Mouse (Mus musculus) megakaryocyte, embryonic 14.5 days (primary cell): Measurements from ENCODE around the gene Samm50. TPM values are rescaled to one million over a fixed set of nuclear protein-coding genes. Genes with fewer than 3 reads are reported as not detected.
"Not testable (repeated sequence)": the region's sequence is repeated elsewhere in the genome, so short reads cannot be mapped to it uniquely, and the experiment has no call there.

Source experiments
- H3K27me3 ChIP-seq: replicated peaks from 2 replicates; pipeline ENCODE3; 2012; ENCODE audit warnings: inconsistent platforms
- H3K36me3 ChIP-seq: replicated peaks from 2 replicates; pipeline ENCODE3; 2012; ENCODE audit warnings: low read length, inconsistent platforms, mixed read lengths
- H3K4me1 ChIP-seq: 2 replicates; pipeline ENCODE4 v1.6.1; 2012; ENCODE audit warnings: inconsistent platforms
- H3K4me3 ChIP-seq: replicated peaks from 2 replicates; pipeline ENCODE3; 2012; ENCODE audit warnings: moderate library complexity, mild to moderate bottlenecking, inconsistent platforms
- H3K9me3 ChIP-seq: 2 replicates; pipeline ENCODE4 v1.6.1; 2012; ENCODE audit warnings: inconsistent platforms
- FLI1 ChIP-seq: IDR thresholded peaks from 2 replicates; pipeline ENCODE4 v1.6.1; 2012; ENCODE audit warnings: low read length, inconsistent platforms, mixed read lengths
- GATA1 ChIP-seq: IDR thresholded peaks from 3 replicates; pipeline ENCODE4 v1.6.1; 2012; ENCODE audit warnings: mixed read lengths, low read length, inconsistent platforms, borderline replicate concordance
- polyA plus RNA-seq: library from polyadenylated mRNA; stranded (reverse); fragments of >175 nt; gene quantifications from 2 replicates; pipeline ENCODE4 v1.2.3, GENCODE M21; 2012; ENCODE audit warnings: low replicate concordance; ENCODE audit not compliant: insufficient read depth

Gene Samm50
- 14.6 and 45.4 TPM in 2 replicates for polyA plus RNA-seq

DNA sequence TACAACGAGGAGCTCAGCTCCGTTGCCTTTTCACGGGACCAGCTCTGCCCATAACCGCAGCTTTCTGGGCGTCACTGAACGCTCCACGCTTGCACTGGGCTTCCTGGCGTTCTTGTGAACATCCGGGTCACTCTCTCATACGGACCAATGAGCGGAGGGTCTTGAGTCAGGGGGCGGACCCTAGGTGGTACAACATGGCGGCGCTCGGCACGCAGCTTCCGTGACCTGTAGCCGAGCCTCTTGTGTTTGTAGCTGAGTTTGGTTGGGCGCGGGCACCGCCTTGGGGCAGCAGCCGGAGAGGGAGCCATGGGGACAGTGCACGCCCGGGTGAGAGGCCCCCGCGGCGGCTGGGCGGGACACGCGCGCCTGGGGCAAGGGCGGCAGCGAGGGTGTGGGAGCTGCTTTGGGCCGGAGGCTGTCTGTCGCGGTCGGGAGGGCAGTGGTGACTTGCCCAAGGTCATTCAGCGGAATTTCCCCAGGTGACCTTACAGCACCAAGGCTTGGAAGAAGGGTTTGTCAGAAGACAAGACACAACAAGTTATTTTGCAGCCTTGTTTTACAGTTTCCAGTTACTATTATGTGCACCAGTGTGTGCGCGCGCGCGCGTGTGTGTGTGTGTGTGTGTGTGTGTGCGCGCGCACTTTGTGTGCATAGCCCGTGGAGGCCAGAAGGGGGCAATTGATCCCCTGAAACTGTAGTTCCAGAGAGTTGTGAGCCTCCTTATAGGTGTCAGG lies at the start of gene Samm50:
Gene Samm50 (plus strand): TSS at position 184 of the 734 bp plus-strand sequence.
- Histone ChIP-seq H3K4me1 (peaks cover 74% of the 10 kb centered on the region), H3K36me3 (peaks cover 42% of the 10 kb centered on the region), H3K4me3 (peak within 1 kb of the TSS; percentile 97), H3K27me3 (no peaks in the 10 kb centered on the region), H3K9me3 (no peaks in the 10 kb centered on the region)
- no peak for TF ChIP-seq FLI1
- TF ChIP-seq GATA1 = no peak

- Histone ChIP-seq H3K4me1 (no peaks in the 10 kb centered on the region), H3K27me3 (peaks cover 5% of the 10 kb centered on the region), H3K36me3 (no peaks in the 10 kb centered on the region), H3K4me3 (no peak overlapping the region), H3K9me3 (no peaks in the 10 kb centered on the region)
- no peak for TF ChIP-seq GATA1
- no peak for TF ChIP-seq FLI1
Measured at GRCm38 (mm10) chr15:84156158-84156557, 35.9 kb upstream of the Samm50 start.

DNA sequence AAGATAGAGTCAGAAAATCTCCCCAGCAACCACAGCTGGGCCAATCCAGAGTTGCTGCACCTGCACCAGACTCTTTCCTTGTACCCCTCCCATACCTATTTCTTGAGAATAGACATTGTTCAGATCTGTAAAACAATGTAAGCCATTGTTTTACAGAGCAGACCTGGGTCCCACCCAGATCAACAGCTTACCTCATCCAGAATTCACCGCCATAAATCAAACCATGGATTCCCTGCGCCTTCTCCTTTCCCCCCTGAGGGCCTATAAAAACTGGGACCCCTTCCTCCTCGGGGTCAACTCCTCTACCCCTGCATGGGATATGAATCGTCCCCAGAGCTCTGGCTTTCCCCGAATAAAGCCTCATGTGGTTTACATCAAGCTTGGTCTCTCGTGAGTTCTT lies 34.5 kb upstream of the Samm50 start:
- not testable (repeated sequence) for H3K4me1 ChIP-seq

DNA sequence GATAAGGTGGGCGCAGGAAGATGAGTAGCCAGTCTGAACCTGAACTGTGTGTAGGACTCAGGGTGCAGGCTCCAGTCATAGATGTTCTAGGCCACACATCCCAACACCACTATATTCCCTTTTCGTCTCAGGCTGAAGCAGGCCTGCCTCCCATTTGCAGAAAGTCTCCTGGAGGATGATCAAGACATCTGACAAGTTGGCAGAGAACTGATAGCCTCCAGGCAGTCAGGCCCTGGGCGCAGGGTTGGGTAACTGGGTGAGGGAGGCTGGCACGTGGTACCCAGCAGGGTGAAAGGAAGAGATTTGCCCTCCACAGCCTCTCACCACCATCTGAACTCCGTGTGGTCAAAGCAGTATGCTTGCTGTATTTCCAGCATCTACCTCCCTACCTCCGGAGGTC lies 30.2 kb upstream of the Samm50 start:
- Histone ChIP-seq H3K36me3 (no peaks in the 10 kb centered on the region), H3K4me1 (peaks cover 3% of the 10 kb centered on the region)
- no peak for TF ChIP-seq FLI1
- TF ChIP-seq GATA1 = no peak

More for the DNA sequence above, 34.5 kb upstream of the Samm50 start:
- H3K36me3 ChIP-seq, H3K9me3 ChIP-seq, H3K4me3 ChIP-seq: not testable (repeated sequence)
- peaks cover 13% of the 10 kb centered on the region for H3K27me3 ChIP-seq

DNA sequence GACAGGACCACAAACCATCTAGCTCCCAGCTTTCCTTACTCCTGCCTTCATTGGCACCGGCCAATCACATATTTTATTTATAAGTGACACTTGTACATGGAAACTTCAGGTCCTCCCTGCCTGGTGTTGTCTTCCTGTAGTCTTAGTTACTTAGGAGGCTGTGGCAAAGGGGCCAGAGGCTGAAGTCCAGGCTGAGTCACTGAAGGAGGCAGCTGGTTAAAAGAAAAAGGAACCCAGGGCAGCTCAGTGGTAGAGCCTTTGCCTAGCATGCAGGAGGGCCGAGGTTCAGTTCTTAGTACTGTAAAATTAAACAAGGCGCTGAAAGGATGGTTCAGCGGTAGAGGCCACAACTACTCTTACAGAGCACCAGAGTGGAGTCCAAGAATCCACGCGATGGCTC lies 25.2 kb upstream of the Samm50 start:
- Histone ChIP-seq H3K36me3 (no peaks in the 10 kb centered on the region), H3K9me3 (peaks cover 4% of the 10 kb centered on the region; the same call in 1 of the 2 replicates), H3K27me3 (peaks cover 38% of the 10 kb centered on the region), H3K4me1 (peaks cover 31% of the 10 kb centered on the region), H3K4me3 (peak overlapping the region; percentile 56)
- no peak for TF ChIP-seq GATA1
- TF ChIP-seq FLI1 = no peak

More for the DNA sequence above, 30.2 kb upstream of the Samm50 start:
- H3K9me3 ChIP-seq = peaks cover 10% of the 10 kb centered on the region; the same call in 1 of the 2 replicates
- H3K27me3 ChIP-seq = peaks cover 17% of the 10 kb centered on the region
- no peak overlapping the region for H3K4me3 ChIP-seq

DNA sequence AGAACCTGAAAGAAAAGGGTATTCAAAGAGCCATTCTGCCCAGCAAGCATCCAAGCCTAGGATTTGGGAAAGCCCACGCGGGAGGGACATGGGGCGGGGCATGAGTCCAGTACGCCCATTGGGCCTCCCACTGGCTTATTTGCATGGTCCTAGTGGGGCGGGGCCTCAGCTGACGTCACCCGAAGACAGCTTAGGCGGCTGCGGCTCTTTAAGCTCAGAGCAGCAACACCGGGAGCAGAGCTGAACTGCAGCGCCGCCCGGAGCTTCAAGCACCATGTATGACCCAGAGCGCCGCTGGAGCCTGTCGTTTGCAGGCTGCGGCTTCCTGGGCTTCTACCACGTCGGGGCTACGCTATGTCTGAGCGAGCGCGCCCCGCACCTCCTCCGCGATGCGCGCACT lies 24.4 kb upstream of the Samm50 start, which contains the start of gene Pnpla3:
Gene Pnpla3 (plus strand): TSS at position 238 of the 400 bp plus-strand sequence.
- H3K27me3 ChIP-seq = peaks cover 35% of the 10 kb centered on the region
- peaks cover 4% of the 10 kb centered on the region; the same call in 1 of the 2 replicates for H3K9me3 ChIP-seq
- H3K4me1 ChIP-seq = peaks cover 31% of the 10 kb centered on the region
- H3K4me3 ChIP-seq = peak within 1 kb of the TSS; percentile 94
- H3K36me3 ChIP-seq = no peaks in the 10 kb centered on the region
- no peak for TF ChIP-seq GATA1
- no peak for TF ChIP-seq FLI1

DNA sequence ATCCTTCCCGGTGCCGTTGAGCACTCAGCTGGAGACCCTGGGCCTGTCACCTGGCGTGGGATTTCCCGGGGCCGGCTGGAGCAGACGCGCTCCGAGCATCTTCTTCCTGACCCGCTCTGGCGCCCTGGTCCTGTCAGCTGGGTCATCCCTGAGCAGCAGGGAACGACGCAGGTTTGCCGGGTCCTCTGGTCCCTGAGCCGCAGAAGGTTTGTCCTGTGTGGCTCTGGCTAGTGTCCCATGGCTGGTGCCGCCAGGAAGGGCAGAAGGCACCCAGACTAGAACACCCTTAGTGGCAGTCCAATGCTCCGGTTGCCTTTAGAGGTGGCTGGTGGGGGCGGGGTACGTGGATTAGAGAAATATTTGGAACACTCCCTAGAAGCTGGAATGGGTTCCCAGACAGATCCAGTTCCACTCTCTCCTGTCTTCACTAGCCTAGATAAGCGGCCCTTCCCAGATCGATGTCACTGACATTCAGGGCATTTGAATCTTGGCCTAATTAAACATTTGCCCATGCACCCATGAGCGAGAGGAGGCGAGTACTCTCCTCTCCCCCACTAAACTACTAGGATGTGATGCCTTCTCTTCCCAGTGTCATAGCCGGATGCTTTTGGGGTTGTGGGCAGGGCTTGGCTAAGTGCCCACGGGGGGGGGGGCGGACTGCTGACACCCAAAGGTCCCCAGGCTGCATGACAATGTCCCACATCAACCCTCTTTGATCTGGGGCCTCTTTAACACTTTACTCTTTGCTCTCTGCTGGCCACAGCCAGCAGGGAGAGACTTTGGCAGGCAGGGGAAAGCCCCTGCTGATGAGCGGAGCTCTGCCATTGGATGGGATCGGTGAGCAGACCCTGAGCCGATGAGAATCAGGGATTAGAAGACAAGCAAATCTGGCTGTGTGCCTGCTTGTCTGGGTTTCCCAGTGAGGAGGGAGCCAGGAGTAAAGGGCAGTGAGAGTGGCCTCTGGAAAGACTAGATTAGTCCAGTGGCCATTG lies 23.6 kb upstream of the Samm50 start:
- H3K9me3 ChIP-seq = peaks cover 3% of the 10 kb centered on the region; the same call in 1 of the 2 replicates
- peaks cover 31% of the 10 kb centered on the region for H3K4me1 ChIP-seq
- H3K4me3 ChIP-seq = peak overlapping the region; percentile 94
- TF ChIP-seq GATA1 = no peak
- TF ChIP-seq FLI1 = no peak
- peaks cover 35% of the 10 kb centered on the region for H3K27me3 ChIP-seq
- no peaks in the 10 kb centered on the region for H3K36me3 ChIP-seq

- no peaks in the 10 kb centered on the region for H3K9me3 ChIP-seq
- no peaks in the 10 kb centered on the region for H3K36me3 ChIP-seq
- no peak overlapping the region for H3K4me3 ChIP-seq
- peaks cover 40% of the 10 kb centered on the region for H3K27me3 ChIP-seq
- H3K4me1 ChIP-seq = peaks cover 31% of the 10 kb centered on the region
- TF ChIP-seq FLI1 = no peak
- no peak for TF ChIP-seq GATA1
Measured at GRCm38 (mm10) chr15:84169511-84169910, 22.5 kb upstream of the Samm50 start.

- Histone ChIP-seq H3K27me3 (peaks cover 35% of the 10 kb centered on the region), H3K4me3 (no peak overlapping the region), H3K9me3 (no peaks in the 10 kb centered on the region), H3K36me3 (no peaks in the 10 kb centered on the region), H3K4me1 (peaks cover 31% of the 10 kb centered on the region)
- TF ChIP-seq GATA1 (no peak), FLI1 (no peak)
Measured at GRCm38 (mm10) chr15:84171166-84171565, 20.9 kb upstream of the Samm50 start.
